Mouse (Mus musculus) embryonic facial prominence, embryonic 11.5 days (tissue): Measurements from ENCODE around the gene Map3k6. TPM values are rescaled to one million over a fixed set of nuclear protein-coding genes. Genes with fewer than 3 reads are reported as not detected.

Experiments
- ATAC-seq: fragments of 200-750 bp; cut with Nextera tagmentation; replicated peaks from 2 replicates; pipeline ENCODE4 v1.8.0; 2017; ENCODE audit warnings: low read depth; ENCODE audit not compliant: insufficient number of reproducible peaks, low FRiP score, low TSS enrichment
- DNase-seq: peaks from one replicate; pipeline ENCODE4 v3.0.0-alpha.2; 2015; ENCODE audit warnings: low spot score
- H3K27ac ChIP-seq: fragments of 300-500 bp; sonication (generic); replicated peaks from 2 replicates; pipeline ENCODE4 v1.5.1; 2014; ENCODE audit warnings: mild to moderate bottlenecking, low read depth, low read length, control low read depth
- H3K27me3 ChIP-seq: fragments of 300-500 bp; sonication (generic); 2 replicates; pipeline ENCODE4 v1.6.1; 2014; ENCODE audit warnings: mild to moderate bottlenecking, low read length, moderate library complexity, mixed read lengths; ENCODE audit not compliant: control insufficient read depth, insufficient read depth
- H3K36me3 ChIP-seq: fragments of 300-500 bp; sonication (generic); replicated peaks from 2 replicates; pipeline ENCODE4 v1.6.1; 2014; ENCODE audit warnings: low read depth, mild to moderate bottlenecking, low read length, moderate library complexity, mixed read lengths; ENCODE audit not compliant: control insufficient read depth, insufficient read depth
- H3K4me1 ChIP-seq: fragments of 300-500 bp; sonication (generic); 2 replicates; pipeline ENCODE4 v1.6.1; 2014; ENCODE audit warnings: low read length, mixed read lengths; ENCODE audit not compliant: control insufficient read depth, insufficient read depth
- H3K4me2 ChIP-seq: fragments of 300-500 bp; sonication (generic); 2 replicates; pipeline ENCODE4 v1.6.1; 2014; ENCODE audit warnings: low read depth, mild to moderate bottlenecking, control low read depth, low read length, moderate library complexity
- H3K4me3 ChIP-seq: fragments of 300-500 bp; sonication (generic); 2 replicates; pipeline ENCODE4 v1.5.1; 2014; ENCODE audit warnings: low read depth, low read length, control low read depth
- H3K9ac ChIP-seq: fragments of 300-500 bp; sonication (generic); replicated peaks from 2 replicates; pipeline ENCODE4 v1.6.1; 2014; ENCODE audit warnings: mild to moderate bottlenecking, control low read depth, low read length
- H3K9me3 ChIP-seq: fragments of 300-500 bp; sonication (generic); replicated peaks from 2 replicates; pipeline ENCODE4 v1.6.1; 2016; ENCODE audit warnings: mild to moderate bottlenecking, low read length, inconsistent platforms, mixed read lengths; ENCODE audit not compliant: control insufficient read depth
- WGBS: fragments of 180-500 bp; shearing (Covaris S2); extraction: QIAGEN DNeasy Blood & Tissue Kit; methylation state at CpG from one replicate; pipeline ENCODE4 v1.1.7; 2014; 5-methylcytosine and 5-hydroxymethylcytosine counted together
- polyA plus RNA-seq: library from polyadenylated mRNA; unstranded; fragments of >200 nt; fragmentation: Nextera tagmentation; extraction: Ambion mirVana; gene quantifications from 2 replicates; pipeline ENCODE4 v1.2.1, GENCODE M21; 2014

The Map3k6 gene
- polyA plus RNA-seq, 1 experiment from 2014 or later: 1.9 TPM

DNA sequence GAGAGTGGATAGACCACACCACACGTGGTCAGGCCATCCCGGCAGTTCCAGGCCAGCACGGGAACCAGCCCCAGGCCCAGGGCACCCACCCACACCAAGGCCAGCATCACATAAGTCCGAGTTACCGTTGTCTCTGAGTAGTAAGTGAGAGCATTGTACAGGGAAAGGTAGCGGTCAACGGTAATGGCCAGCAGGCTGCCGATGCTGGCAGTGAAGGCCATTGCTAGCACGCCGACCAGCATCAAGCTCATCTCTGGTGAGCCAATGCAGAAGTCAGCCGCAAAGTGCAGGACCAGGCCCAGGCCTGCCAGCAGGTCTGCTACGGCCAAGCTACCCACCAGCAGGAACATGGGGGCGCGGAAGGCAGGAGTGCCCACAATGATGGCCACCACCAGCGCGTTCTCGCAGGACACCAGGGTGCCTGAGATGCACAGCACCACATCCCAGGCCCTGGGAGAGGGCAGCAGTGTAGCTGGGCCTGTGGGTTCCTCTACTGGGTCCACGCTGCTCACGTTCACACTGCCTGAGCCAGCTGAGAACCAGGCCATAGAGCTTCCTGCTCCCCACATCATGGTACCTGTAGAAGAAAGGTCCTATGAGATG, 29.7 kb upstream of the Map3k6 start:
- peaks cover 22% of the 10 kb centered on the region for H3K27me3 ChIP-seq
- WGBS: 89% methylated on average over 19 of the region's 19 CpGs
- H3K4me2 ChIP-seq: no peak overlapping the region
- DNase-seq (no peak), ATAC-seq (no peak)
- H3K36me3 ChIP-seq: no peaks in the 10 kb centered on the region
- no peaks in the 10 kb centered on the region for H3K9me3 ChIP-seq
- no peak overlapping the region for H3K27ac ChIP-seq
- H3K4me1 ChIP-seq: peaks cover 15% of the 10 kb centered on the region
- no peak overlapping the region for H3K9ac ChIP-seq
- no peak overlapping the region for H3K4me3 ChIP-seq

DNA sequence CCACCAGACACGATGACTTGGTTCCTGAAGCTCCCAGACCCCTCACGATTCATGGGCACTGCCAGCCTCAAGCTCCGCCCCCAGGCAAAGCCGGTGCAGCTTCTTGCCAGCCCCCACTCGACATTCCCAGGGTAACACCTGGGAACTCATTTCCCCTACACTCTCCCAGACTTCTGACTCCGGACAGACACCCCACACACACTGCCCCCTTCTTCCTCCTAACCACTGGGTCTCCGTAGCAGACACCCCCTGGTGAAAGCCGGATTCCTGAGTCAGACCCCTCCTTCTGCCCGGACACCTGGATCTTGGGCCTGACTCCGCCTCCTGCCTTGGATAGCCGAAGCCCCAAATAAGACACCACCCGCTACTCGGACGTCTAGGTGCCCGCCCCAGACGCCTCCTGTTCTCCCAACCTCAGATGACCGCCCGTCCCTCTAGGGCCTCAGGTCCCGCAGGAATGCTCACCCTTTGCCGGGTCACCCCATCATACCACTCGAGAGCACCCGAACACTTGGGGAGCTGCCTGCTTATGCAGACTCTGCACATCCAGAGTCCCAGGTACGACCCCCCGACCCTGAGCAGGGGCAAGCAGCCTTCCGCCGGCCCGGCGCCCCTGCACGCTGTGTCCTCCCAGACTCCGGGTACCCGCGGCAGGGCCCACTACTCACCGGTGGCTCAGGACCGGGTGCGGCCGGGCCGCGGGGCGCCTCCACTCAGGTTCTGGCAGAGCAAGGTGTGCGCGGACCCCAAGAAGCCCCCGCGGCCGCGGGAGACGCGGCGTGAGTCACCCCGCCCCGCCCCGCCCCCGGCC, 28.7 kb upstream of the Map3k6 start, which contains the start of the genes Cd164l2 and Gpr3:
TSS of gene Cd164l2 (plus strand) at position 381 of the 811 bp plus-strand sequence.
TSS of gene Gpr3 (minus strand) at position 786 of the 811 bp plus-strand sequence.
- WGBS: 2% methylated on average over 51 of the region's 52 CpGs
- DNase-seq: no peak
- H3K9ac ChIP-seq: peak within 1 kb of the TSS; percentile 57
- H3K9me3 ChIP-seq: no peaks in the 10 kb centered on the region
- peak within 1 kb of the TSS; percentile 60 for H3K4me3 ChIP-seq
- H3K4me1 ChIP-seq: peaks cover 15% of the 10 kb centered on the region
- peaks cover 22% of the 10 kb centered on the region for H3K27me3 ChIP-seq
- H3K36me3 ChIP-seq: no peaks in the 10 kb centered on the region
- no peak within 1 kb of the TSS for H3K27ac ChIP-seq
- peak; percentile 56 for ATAC-seq
- H3K4me2 ChIP-seq: peak within 1 kb of the TSS; percentile 99

DNA sequence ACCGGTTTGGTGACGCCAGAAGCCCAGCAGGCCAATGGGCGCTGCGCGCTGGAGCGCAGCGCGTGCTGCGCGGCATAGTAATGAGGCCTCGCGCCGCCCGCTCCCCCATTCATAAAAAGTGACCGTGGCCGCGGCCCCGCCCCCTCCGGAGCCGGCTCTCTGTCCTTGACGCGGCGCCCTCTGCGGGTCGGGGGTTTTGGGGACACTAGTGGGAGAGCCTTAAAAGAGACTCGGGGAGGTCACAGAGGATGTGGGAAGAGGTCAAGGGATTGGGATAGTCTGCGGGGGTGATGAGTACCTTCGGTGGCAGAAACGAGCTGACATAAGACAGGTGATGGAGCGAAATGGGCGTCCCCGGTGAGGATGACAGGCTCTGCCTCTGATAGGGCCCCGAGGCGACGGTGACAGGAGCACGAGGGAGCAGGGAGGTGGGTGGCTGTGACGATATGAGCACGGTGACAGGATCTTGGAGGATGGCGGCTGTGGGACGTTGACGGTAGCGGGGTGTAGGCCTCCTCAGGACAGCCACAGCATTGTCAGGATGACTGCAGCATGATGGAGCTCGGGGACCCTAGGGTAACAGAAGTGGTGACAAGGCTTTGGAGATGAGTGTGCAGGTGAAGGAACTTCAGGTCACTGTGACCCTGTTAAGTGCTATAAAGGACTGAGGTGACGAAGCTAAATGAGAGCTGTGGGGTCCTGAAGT, 27.9 kb upstream of the Map3k6 start:
- Histone ChIP-seq H3K36me3 (no peaks in the 10 kb centered on the region), H3K4me3 (peak overlapping the region; percentile 60), H3K4me2 (peak overlapping the region; percentile 99), H3K27ac (no peak overlapping the region), H3K4me1 (peaks cover 15% of the 10 kb centered on the region), H3K27me3 (peaks cover 22% of the 10 kb centered on the region), H3K9ac (peak overlapping the region; percentile 57; the same call in 1 of the 2 replicates), H3K9me3 (no peaks in the 10 kb centered on the region)
- WGBS: 1% methylated on average over 44 of the region's 44 CpGs
- ATAC-seq (peak; percentile 58), DNase-seq (peak; percentile 85)

DNA sequence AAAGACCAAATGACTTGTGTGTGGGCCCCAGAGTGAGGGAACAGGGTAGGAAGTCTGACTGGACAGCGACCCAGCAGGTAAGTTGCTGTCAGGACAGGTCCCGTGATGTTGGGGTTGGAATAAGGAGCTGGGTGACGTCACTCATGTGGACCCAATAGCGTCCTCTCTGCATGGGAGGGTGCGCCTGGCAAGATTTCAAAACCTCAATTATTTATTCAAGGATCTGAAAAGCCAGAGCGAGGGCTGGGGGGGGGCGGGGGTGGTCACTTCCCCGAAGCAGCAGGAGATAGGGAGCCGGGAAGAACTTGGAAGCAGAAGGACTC, 27.4 kb upstream of the Map3k6 start:
- H3K4me2 ChIP-seq: peak overlapping the region; percentile 99
- no peak; the same call in 1 of the 2 replicates for ATAC-seq
- no peak overlapping the region; the same call in 1 of the 2 replicates for H3K4me3 ChIP-seq
- no peak overlapping the region for H3K27ac ChIP-seq
- H3K4me1 ChIP-seq: peaks cover 15% of the 10 kb centered on the region
- no peak overlapping the region for H3K9ac ChIP-seq
- H3K9me3 ChIP-seq: no peaks in the 10 kb centered on the region
- peaks cover 22% of the 10 kb centered on the region for H3K27me3 ChIP-seq
- 3% methylated on average over 9 of the region's 9 CpGs for WGBS
- H3K36me3 ChIP-seq: no peaks in the 10 kb centered on the region
- peak; percentile 40 for DNase-seq

DNA sequence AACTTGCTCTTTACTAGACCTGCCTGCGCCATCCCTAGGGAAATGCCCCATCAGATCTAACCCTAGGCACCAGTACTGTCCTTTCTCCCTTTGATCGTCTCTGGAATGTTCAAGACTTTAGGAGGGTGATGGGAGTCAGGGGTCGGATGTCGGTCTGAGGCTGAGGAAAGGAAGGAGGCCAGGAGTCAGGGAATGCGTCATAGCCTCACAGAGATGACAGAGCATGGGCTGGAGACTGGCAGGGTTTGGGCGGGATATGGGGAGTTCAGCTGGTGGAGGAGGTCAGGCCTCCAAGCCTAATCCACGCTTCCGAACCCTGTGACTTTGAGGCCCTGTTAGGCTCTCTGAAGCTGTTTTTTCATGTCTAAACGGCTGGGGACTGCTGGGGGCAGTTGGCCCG, 27.0 kb upstream of the Map3k6 start:
- no peaks in the 10 kb centered on the region for H3K36me3 ChIP-seq
- peaks cover 15% of the 10 kb centered on the region for H3K4me1 ChIP-seq
- no peak overlapping the region for H3K4me3 ChIP-seq
- no peak overlapping the region for H3K27ac ChIP-seq
- WGBS: 6% methylated on average over 10 of the region's 10 CpGs
- no peak overlapping the region for H3K9ac ChIP-seq
- ATAC-seq (no peak), DNase-seq (no peak)
- H3K4me2 ChIP-seq: peak overlapping the region; percentile 99
- peaks cover 22% of the 10 kb centered on the region for H3K27me3 ChIP-seq
- no peaks in the 10 kb centered on the region for H3K9me3 ChIP-seq

DNA sequence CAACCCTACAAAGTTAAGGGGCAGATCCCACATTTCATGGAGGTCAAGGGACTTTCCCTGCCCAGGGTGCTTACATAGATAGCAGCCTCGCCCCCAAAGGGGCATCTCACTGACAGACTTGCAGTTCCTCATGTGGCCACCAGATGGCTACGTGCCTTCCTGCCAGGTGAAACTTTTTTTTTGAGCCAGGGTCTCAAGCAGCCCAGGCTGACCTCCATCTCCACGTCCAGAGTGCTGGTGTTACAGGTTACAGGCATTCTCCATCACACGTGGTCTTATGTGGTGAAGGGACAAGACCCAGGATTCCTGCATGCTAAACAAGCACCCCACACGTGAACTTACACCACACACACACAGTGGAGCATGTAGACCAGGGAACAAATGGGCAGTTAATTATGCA, 23.0 kb upstream of the Map3k6 start:
- H3K4me2 ChIP-seq: no peak overlapping the region
- peaks cover 16% of the 10 kb centered on the region for H3K27me3 ChIP-seq
- H3K9me3 ChIP-seq: no peaks in the 10 kb centered on the region
- H3K4me3 ChIP-seq: no peak overlapping the region
- no peak overlapping the region for H3K27ac ChIP-seq
- ATAC-seq (no peak; the same call in 1 of the 2 replicates), DNase-seq (peak; percentile 88)
- peaks cover 9% of the 10 kb centered on the region; the same call in 1 of the 2 replicates for H3K4me1 ChIP-seq
- H3K9ac ChIP-seq: no peak overlapping the region
- 0% methylated on average over 5 of the region's 5 CpGs for WGBS
- no peaks in the 10 kb centered on the region for H3K36me3 ChIP-seq

DNA sequence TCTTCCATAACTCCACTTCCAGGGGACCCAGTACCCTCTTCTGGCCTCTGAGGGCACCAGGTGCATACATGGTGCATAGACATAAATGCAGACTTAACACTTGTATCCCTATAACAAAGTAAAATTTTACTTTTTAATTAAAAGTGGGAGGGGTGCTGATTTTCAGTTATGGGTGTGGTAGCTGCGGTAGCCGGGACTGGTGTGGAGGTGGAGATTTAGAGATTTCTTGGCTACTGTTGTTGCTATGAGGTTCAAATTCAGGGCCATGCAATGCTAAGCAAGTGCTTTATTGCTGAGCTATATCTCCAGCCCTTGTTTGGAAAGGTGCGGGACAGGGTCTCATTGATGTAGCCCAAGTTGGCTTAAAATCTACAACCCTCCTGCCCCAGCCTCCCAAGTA, 21.9 kb upstream of the Map3k6 start:
- no peak for ATAC-seq
- no peak overlapping the region for H3K4me2 ChIP-seq
- H3K27me3 ChIP-seq: peaks cover 8% of the 10 kb centered on the region
- H3K9me3 ChIP-seq: no peaks in the 10 kb centered on the region
- H3K27ac ChIP-seq: no peak overlapping the region
- H3K4me3 ChIP-seq: no peak overlapping the region
- no peak overlapping the region for H3K9ac ChIP-seq
- H3K4me1 ChIP-seq: 0 out of 2 replicates have a peak, but pooled peaks cover under 1% of the 10 kb centered on the region
- H3K36me3 ChIP-seq: no peaks in the 10 kb centered on the region
- WGBS: 86% methylated on average over 3 of the region's 3 CpGs
- DNase-seq: no peak
